Mouse (Mus musculus) lung, embryonic 15.5 days (tissue): ENCODE results near the gene Phka1. TPM values are rescaled to one million over a fixed set of nuclear protein-coding genes. Genes with fewer than 3 reads are reported as not detected.

Experiments
- polyA plus RNA-seq: library from polyadenylated mRNA; unstranded; fragments of >200 nt; fragmentation: Nextera tagmentation; extraction: Ambion mirVana; gene quantifications from 2 replicates; pipeline ENCODE4 v1.2.1, GENCODE M21; 2015

Phka1 gene
- polyA plus RNA-seq, 1 experiment from 2014 or later: 11.2 TPM

Other genes starting within 250 kb of the Phka1 start
- 11.8 and 12.1 TPM in 2 replicates for gene Hdac8, start 138.9 kb downstream of the Phka1 start, polyA plus RNA-seq
- gene Gm3880, start 42.7 kb upstream of the Phka1 start, polyA plus RNA-seq: not detected in 2 replicates
- gene Gm9112, start 63.4 kb upstream of the Phka1 start, polyA plus RNA-seq: not detected in 2 replicates
- not detected in 2 replicates for gene Dmrtc1b, start 63.6 kb upstream of the Phka1 start, polyA plus RNA-seq
- gene Dmrtc1c1, start 158.7 kb upstream of the Phka1 start, polyA plus RNA-seq: not detected in 2 replicates
- not detected in 2 replicates for gene Dmrtc1c2, start 210.4 kb upstream of the Phka1 start, polyA plus RNA-seq
- gene 1700031F05Rik, start 223.7 kb upstream of the Phka1 start, polyA plus RNA-seq: not detected in 2 replicates